Mouse (Mus musculus) CD8-positive naive resting alpha-beta T cell, adult 57 days (primary cell): ENCODE results near the gene Gm49392. TPM values are rescaled to one million over a fixed set of nuclear protein-coding genes. Genes with fewer than 3 reads are reported as not detected.

ENCODE experiments used
- total RNA-seq: library from RNA; stranded (reverse); gene quantifications from one replicate; pipeline ENCODE4 v1.2.4, GENCODE M21; 2023

The Gm49392 gene
- not detected for total RNA-seq

DNA sequence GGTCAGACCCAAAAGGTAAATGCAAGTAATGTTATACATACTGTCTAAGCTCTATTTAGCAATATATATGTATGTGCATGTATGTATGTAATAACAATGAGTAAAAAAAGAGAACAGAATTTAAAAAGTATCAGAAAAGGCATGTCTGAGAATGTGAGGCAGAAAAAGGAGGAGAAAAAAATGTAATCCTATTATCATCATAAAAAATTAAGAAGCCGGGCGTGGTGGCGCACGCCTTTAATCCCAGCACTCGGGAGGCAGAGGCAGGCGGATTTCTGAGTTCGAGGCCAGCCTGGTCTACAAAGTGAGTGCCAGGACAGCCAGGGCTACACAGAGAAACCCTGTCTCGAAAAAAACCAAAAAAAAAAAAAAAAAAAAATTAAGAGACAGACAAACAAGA, at the start of gene Gm49392:
Gm49392 (minus strand) TSS at position 101 of the 400 bp plus-strand sequence.

DNA sequence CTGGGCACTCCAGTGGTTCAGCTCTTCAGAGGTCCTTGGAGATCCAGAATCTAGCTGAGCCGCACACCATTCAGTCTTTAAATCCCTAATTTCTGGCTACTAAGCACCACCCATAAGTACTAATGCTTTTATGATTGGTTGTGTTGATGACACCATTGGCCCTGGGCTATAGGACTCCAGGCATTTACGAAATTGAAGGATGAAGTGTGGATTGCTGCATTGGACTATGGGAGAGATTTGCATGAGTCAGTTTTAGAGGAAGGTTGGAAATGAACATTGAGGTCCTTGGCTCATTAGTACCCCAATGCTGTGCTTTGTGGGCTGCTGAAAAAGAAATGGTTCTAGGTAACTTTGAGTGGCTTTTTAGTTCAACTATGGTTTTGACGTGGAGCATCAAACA, 45.2 kb upstream of the Gm49392 start, which contains the start of gene Tpbpa:
Tpbpa (minus strand) TSS at position 101 of the 400 bp plus-strand sequence.

DNA sequence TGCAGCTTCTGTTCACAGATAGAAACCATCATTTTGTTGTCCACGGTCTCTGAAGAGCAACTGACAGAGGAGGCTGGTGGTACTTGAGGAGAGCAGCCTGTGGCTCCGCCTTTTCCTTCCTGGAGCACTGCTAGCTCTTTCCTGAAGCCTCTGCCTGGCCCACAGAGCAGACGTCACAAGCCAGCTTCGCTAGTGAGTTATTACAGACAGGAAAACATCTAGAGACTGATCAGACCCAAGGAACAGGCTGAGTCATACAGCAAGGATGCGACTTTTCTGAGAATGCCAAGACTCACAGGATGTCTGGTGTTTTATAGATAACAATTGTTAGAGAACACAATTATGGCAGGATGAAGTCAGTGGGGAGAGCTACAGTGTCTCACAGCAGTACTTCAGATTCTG, 39.8 kb upstream of the Gm49392 start, which contains the start of the genes Gm49391 and Ctla2a:
Gm49391 (minus strand) TSS at position 72 of the 402 bp plus-strand sequence.
Ctla2a (minus strand) TSS at position 126 of the 402 bp plus-strand sequence.

DNA sequence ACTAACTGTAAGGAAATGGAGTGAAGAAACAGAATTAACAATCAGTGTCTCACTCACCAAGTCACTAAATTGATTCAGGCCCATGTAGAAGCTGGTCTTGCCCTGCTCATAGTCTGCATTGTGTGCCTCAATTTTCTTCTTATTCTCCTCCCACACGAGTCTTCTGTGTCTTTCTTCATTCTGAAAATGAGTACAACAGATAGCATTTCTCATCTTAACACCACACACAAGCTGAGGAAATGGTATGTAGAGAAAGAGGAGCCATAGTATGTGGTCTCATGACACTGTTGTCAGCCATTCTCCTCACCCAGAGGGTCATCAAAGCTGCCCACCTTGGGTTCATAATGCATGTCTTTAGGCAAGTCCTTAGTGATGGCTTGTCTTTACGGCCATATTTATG, 38.8 kb upstream of the Gm49392 start, which contains the start of gene Gm49393:
Gm49393 (minus strand) TSS at position 101 of the 400 bp plus-strand sequence.

DNA sequence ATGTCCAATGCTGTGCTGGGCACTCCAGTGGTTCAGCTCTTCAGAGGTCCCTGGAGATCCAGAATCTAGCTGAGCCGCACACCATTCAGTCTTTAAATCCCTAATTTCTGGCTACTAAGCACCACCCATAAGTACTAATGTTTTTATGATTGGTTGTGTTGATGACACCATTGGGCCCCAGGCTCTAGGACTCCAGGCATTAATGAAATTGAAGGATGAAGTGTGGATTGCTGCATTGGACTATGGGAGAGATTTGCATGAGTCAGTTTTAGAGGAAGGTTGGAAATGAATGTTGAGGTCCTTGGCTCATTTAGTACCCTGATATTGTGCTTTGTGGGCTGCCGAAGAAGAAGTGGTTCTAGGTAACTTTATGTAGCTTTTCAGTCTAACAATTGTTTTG, 8.1 kb upstream of the Gm49392 start, which contains the start of gene Tpbpb:
Tpbpb (minus strand) TSS at position 101 of the 400 bp plus-strand sequence.

DNA sequence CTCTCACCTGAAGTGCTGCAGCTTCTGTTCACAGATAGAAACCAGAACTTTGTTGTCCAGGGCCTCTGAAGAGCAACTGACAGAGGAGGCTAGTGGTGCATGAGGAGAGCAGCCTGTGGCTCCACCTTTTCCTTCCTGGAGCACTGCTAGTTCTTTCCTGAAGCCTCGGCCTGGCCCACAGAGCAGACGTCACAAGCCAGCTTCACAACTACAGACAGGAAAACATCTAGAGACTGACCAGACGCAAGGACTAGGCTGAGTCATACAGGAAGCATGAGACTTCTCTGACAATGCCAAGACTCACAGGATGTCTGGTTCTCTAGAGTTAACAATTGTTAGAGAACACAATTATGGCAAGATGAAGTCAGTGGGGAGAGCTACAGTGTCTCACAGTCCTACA, 634 bp upstream of the Gm49392 start, which contains the start of gene Ctla2b:
Ctla2b (minus strand) TSS at position 120 of the 400 bp plus-strand sequence.

DNA sequence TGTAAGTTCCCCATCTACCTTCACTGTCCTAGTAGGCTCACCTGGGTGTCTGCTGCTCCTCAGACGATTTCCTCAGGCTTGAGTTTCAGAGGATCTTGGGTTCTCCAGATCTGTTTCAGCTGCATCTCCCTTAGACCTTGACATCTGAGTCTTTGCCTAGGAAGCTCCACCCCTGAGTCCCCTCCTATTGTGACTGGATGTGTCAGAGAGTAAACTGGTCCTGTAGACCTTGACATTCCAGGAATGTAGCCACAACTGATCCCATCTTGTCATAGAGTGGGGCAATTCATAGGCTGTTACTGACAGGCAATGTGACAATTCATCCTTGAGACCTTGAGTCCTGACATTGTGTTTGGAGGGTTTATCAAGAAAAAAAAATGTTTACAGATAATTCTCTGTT, 32.4 kb downstream of the Gm49392 start, which contains the start of gene 4930486L24Rik:
4930486L24Rik (minus strand) TSS at position 195 of the 400 bp plus-strand sequence.

DNA sequence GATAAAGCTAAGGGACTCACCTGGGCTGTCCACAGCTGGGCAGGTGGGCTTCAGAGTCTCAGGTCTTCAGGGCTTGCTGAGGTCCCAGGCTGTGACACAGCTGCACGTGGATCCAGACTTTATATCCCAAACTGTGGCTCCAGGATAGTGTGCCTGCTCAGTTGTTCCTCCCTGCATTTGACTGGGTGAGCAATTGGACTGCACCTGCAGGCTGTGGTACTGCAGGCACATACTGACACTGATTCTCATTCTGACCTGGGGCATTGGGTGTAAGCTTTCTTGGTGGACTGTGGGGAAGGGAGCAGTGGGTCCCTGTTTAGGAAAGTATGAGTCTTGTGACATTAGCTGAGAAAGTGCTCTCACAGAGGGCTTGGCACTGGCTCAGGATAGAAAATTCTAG, 93.9 kb downstream of the Gm49392 start, which contains the start of gene Ctsll3:
Ctsll3 (minus strand) TSS at position 101 of the 400 bp plus-strand sequence.

Other genes with a start within 250 kb of the Gm49392 start
- gene BC051665, start 110.5 kb downstream of the Gm49392 start, total RNA-seq: not detected
- gene Ctsll3, start 94.0 kb downstream of the Gm49392 start, total RNA-seq: not detected
- 14.3 TPM for gene 4930486L24Rik, start 32.4 kb downstream of the Gm49392 start, total RNA-seq
- gene Ctla2b, start 553 bp upstream of the Gm49392 start, total RNA-seq: 13.8 TPM
- not detected for gene Tpbpb, start 8.0 kb upstream of the Gm49392 start, total RNA-seq
- not detected for gene Gm49393, start 38.7 kb upstream of the Gm49392 start, total RNA-seq
- gene Gm49391, start 39.7 kb upstream of the Gm49392 start, total RNA-seq: not detected
- gene Ctla2a, start 39.7 kb upstream of the Gm49392 start, total RNA-seq: 65.3 TPM
- not detected for gene Tpbpa, start 45.1 kb upstream of the Gm49392 start, total RNA-seq
- not detected for gene Ctsj, start 109.1 kb upstream of the Gm49392 start, total RNA-seq
- not detected for gene Ctsq, start 143.7 kb upstream of the Gm49392 start, total RNA-seq